Mouse (Mus musculus): ENCODE data around the gene Tulp1. TPM values are rescaled to one million over a fixed set of nuclear protein-coding genes. Genes with fewer than 3 reads are reported as not detected.
"Not testable (repeated sequence)": the region's sequence is repeated elsewhere in the genome, so short reads cannot be mapped to it uniquely, and the experiment has no call there.

Tulp1 gene
- total RNA-seq, 2 experiments from 2014 or later = not detected

DNA sequence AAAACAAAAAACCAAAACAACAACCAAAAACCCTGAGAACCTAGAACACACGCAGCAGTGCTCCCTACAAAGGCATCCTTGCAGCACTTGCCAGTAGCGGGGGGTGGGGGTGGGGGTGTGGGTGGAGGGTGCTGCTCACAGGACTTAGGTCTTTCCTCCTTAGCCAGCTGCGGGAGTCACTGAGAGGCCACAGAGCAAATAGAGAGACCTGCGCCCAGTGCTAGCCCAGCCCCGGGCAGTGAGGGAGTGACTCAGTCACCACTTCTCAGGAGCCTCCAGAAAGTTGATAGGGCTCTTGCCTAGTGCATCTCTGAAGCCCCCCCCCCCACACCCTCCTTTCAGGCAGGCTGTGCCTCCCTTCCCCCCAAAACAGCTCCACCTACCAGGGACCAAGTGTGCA lies 4.0 kb upstream of the Tulp1 start:
- no peak for DNase-seq

DNA sequence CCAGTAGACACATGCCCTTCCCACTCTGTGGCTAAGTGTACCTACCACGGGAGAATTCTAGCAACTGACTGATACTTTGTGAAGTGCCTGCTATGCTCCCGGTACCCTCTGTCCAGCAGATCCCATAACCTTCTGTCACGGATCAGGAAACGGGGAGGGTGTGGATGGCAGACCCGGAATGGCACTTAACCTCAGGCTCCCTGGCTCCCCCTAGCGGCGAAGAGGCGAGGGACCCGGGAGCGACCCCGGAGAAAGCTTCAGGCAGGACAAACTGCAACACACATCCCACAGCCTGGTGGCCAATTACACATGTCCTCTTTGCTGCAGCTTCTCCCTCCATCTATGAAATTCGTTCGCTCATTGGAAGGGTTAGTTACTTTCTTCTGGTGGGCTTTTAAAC lies 3.4 kb upstream of the Tulp1 start:
- peak; percentile 73 to 92 for DNase-seq

DNA sequence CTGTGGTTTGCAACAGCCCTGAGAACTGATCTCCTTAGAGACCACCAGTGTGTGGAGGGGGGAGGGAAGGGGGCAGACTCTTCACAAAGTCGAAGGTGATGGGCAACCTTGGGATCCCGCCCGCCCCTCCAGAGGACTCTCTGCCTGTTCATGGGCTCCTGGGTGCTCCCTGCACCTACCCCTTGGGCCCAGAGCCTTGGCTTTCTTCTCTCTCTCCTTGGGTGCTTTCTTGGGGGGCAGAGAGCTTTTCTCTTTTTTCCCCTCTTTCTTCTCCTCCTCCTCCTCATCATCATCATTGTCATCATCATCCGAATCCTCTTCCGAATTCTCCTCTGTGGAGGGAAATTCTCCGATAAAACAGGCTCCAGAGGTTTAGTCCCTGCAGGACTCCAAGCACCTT lies 1.5 kb downstream of the Tulp1 start:
- no peak for DNase-seq

DNA sequence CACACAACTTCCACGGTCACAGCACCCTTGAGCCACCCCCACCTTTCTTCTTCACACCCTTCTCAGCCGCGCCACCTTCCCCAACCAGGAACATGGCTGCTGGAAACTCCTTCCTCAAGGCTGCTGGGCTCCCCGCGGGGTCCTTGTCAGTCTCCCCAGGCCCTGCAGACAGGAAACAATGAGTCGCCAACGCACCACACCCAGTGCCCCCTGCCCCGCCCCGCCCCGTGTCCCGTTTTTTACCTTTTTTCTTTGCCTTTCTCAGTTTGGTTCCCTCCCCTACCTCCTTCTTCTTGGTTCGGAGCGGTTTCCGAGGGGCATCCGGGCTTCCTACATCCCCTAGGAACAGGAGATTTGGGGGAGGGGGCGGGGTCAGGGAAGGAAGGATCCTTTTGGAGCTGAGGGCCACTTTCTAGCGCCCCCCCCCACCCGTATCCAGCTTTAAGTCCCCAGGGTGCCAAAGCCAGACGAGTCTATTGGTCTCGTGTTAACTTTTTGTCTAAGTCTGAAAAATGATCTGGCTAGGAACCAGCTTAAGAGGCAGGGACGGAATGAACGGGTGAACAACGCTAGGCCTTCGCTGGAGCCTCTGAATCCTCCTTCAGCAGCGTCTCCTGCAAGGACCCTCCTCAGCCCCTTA lies 2.2 kb downstream of the Tulp1 start:
- no peak for DNase-seq

DNA sequence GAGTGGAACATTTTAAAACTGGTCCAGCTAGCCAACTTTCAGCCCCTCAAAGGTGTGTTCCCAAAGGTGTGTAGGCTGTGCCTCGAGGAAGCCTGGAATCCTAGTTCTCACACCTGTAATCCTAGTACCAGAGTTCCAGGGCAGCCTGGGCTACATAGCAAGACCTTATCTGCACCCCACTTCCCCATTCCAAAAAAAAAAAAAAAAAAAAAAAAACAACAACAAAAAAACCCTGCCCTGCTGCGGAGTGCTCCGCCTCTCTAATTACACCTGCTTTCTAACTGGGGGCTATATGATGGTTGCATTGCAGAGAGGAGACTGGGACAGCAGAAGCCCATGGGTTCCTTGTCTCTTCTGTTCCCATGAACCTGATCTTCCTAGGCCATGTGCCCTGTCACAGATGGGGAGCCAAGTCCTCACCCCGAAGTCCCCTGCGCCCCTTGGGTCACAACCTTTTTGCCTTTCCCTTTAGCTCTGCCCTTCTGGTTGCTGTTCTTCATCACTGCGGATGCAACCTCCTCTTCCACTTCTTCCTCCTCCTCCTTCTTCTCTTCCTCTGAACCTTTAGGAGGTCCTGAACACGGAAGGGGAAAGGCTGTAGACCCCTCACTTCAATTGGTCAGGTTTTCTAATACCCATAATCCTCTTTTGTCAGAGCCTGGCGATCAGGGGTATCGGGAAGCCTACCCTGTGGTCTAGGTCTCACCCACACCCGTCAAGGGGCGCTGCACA lies 2.9 kb downstream of the Tulp1 start:
- no peak for DNase-seq

DNA sequence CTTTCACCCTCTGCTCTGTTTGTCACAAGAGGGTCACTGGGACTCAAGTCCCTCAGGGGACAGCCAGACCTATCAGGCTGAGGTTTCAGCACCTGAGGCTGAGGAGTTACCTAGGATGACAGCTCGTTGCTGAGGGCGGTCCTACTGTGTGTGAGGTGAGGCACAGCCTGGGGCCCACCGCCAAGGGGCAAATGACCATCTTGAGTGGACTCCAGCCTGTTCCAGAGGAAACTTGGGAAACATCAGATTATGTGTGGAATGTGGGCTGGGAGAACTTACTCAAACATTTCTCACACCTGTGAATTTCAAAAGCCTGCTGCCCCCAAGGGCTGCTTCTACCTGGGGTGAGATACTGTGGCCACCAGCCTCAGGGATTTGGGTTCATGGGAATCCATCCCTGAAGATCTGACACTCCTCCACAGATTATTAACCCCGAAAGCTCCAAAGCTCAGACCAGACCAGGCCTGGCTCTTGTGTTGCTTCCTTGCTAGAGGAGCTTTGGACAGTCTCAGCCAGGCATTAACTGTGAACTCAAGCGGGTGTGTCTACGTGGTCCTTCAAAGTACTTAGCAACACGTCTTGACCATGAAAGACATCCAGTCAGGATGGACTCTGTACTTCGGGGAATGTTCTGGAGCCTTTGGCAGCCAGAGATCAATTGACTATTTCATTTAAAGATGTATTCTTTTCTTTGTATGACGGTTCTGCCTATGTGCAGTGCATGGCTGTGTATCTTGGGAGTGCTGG lies 4.3 kb downstream of the Tulp1 start:
- DNase-seq = no peak

DNA sequence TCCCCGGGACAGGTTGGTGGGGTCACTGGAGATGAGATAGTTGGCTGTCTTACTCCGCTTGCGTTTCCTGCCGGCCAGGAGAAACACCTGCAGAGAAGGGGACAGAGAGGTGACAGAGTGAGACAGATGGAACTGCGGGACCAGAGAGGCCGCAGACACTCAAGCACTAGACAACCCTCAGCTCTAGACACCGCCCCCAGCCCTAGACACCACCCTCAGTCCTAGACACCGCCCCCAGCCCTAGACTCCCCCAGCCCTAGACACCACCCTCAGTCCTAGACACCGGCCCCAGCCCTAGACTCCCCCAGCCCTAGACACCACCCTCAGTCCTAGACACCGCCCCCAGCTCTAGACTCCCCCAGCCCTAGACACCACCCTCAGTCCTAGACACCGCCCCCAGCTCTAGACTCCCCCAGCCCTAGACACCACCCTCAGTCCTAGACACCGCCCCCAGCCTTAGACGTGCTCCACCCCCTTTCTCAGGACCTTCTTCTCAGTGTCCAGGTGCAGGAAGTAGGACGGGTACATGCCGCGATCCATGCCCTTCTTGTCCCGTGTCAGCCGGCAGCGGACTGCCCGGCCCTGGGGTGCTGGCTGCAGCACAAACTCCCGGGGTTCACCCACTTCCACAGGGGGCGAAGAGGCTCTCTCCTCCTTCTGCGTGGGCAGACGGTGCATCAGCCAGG lies 6.3 kb downstream of the Tulp1 start:
- DNase-seq = not testable (repeated sequence)

DNA sequence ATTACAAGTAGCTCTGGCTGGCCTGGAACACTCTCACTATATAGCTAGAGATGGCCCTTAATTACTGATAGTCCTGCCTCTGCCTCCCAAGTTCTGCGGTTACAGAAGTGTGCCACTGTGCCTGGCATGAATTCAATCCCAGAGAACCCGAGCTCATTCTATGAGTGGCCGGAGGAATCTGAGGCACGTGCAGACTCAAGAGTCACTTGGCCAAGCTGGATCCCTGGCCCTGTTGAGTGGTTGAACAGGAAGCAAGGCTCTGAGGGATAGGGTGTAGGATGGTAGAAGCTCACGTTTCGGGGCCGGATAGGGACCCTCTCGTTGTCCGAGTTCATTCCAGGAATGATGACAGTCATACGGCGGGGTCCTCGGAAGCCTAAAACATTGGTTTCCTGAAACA lies 9.2 kb downstream of the Tulp1 start:
- DNase-seq = peak in 1 of 2 experiments; percentile 43

DNA sequence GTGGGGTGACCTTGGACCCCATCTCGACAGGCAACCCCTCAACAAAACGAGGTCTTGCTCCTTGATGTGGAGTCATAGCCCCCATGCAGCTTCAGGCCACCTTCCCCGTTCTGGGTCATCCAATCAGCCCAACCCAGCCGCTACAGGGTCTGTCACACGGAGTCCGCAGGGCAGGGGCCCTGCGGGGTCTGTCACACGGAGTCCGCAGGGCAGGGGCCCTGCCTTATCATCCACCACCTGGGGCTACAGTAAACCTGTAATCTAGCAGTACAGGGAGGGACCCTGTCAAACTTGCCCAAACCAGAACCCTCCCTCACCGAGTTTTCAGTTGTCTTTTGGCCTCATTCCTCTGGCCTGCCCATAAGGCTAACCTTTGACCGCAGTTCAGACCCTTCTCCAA lies 13.0 kb downstream of the Tulp1 start:
- DNase-seq = no peak

DNA sequence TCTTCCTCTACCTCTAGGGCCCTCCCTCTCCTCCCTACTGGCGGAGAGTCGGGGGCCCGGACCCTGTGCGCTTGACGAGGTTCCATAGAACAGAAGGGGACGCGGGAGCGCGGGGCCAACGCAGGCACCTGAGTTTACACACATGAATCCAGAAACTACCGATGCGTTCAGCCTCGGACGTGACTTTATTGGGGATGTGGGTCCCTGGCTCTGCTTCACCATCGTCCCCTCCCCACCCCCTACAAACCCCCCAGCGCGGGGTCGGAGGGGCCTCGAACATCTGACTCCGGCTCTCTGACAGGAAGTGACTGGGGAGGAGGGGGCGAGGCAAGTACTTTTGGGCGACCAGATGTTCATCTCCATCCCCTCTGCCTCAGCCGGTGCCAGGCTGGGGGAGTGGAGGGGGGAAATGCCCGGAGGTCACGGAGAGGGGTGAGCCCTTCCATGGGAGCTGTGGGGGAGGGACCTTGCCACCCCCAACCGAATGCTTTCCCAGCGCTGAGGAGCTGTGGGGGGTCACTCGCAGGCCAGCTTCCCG lies 13.6 kb downstream of the Tulp1 start:
- DNase-seq = no peak

DNA sequence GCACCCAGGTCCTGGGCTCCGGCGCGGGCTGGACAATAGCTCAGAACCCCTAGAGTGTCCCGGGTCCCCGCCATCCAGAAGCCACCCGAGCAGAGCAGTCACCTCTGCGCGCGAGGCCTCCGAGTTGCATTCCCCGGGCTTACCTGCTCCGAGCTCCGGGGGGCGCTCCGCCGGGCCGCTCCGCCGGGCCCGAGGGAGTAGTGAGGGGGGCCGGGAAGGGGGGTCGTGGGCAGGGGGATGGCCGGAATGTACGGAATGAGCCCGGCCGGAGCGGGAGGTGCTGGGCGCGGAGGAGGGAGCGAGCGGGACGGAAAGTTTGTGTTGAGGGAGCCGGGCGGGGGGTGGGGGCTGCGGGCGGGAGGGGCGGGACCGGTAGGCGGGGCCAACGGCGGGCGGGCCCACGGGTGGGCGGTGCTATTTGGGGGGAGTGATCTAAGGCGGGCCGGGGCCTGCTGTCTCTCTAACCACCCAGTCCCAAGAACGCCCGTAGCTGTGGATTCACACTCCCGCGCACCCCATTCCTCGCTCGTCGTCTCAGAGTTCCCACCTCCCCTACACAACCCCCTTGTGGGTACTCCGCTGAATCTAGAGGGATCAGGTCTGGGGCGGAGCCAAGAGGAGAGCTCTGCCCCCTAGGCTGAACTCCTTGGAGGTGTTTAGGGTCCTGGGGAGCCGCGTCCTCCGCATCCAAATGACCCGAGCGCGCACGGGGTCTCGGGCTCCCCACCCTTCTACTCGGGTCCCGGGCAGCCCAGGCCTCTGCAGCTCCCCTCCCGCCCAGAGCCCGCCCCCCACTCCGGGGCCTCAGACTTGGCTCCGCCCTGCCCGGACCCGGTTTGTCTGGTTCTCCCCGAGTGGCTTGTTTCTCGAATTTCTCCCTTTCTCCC lies 14.3 kb downstream of the Tulp1 start, which contains the start of gene Tead3:
Tead3 (minus strand) TSS at position 352 of the 887 bp plus-strand sequence.
- DNase-seq = peak; percentile 78 to 86

DNA sequence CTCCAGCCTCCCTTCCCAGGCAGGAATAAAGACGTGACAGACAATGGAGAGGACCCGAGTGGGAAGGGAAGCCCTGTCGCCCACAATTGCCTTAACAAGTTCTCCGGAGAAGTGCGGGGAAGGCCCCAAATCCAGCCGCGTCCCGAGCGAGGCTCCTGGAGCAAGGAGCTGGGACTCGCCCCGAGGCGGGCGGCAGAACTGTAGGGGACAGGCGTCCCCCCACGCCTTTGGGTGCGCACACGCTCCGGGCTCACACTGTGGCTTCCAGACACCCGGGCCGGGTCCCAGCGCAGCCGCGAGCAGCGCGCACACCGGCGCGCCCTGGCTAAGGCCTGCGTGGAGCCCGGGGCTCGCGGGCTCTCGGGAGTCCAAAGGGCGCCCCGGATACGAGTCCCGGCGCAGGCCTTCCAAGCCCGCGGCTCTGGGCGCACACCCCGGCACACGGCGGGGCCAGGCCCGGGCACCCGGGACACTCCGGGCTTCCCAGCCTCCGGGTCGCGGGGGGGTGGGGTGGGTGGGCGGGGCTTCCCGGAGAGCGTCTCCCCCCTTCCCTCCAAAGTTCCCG lies 15.0 kb downstream of the Tulp1 start:
- DNase-seq = peak in 1 of 2 experiments; percentile 59

DNA sequence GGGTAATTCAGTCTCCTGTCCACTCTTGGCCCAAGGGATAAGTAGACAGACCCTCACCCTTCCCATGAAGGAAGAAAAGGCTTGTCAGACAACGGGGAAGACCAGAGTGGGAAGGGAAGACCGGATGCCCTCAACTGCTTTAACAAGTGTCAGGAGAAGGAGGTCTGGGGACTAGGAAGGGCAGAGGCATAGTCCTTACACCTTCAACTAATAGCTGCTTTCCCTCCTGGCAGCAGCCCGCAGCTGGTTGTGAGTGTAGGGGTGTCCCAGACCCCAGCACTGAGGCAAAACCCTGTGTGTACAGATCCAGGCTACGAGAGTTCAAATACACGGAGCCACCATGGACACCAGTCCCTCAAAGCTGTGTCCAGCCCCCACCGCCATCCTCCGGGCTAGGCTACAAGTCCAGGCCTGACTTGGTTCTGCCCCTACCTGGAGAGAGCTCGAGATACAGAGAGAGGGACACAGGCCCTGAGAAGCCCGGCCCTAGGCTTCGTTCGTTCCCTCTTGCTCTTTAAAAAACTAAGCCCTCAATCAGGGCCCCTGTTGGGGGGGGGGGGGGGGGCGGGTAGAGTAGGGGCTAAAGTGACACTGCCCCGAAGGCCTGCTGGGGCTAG lies 15.7 kb downstream of the Tulp1 start:
- no peak for DNase-seq

DNA sequence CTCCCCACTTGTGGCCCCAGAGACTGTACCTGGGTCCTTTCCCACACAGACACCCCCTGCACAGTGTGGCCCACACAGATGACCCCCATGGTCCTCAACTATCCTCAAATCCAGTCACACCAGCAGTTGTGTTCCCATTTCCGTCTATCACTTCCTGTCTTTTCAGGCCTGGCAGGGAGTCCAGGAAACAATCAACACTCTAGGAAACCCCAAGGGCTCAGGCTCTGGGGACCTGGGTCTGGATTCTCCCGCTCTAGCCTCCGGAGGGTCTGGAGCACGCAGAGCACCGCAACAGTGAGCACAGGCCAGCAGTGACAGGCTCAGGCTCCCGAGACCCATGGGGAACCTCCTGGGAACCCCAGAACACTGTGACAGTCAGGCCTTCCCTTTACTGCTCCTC lies 16.8 kb downstream of the Tulp1 start:
- DNase-seq = peak; percentile 41 to 47

DNA sequence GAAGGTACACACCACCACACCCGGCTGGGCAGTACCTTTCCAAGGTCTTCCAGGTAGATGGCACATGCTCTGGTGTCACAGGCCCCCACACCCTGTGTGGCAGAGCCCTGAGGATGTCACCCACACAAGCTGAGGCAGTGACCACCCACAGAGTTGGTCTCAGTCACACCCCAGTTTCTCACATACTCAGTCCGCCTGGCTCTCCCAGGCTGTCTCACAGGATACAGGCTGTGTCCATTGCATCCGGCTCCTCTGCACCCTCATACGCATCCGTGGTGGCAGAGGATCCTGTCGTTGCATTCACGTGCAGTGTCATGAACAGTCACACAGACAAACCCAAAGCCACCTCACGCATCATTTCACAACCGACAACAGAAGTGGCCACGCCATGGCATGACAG lies 17.7 kb downstream of the Tulp1 start:
- no peak for DNase-seq

DNA sequence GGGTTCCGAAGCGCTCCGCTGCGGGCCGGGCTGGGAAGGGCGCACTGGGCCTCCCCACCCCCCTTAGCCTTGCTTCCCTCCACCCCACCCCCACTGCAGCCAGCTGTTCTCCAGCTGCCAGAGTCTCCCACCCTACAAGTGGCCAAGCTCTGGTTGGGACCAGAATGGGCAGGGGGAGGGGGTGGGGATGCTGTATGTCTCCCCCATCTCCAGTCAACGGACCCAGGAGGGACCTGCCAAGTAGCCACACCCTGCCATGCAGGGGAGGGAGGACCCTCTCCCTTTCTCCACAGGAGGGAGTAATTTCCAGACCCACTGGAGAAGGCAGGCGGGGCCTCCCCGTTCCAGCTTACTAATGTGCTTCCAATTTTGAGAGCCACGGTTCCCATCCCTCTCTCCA lies 19.1 kb downstream of the Tulp1 start:
- peak; percentile 44 to 59 for DNase-seq

DNA sequence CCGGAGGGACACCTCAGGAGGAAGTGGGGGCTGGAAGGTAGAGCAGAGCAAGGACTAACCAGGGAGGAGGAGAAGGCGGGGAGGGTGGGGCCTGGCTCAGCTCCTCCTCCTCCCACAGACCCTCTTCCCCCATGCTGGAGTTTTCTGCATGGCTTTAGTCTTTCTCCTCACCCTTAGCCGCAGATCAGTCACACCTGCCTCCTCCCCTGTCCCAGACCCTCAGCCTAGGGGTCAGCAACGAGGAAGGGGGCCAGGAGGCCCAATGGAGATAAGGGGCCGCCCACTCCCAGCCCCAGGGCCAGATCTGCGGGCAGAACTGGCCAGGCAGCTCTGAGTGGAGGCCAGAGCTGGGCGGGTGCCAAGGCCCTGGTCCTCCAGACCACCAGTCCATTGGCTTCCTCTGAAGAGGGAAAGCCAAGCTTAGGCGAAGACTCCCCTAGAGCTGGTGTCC lies 19.7 kb downstream of the Tulp1 start:
- no peak for DNase-seq

DNA sequence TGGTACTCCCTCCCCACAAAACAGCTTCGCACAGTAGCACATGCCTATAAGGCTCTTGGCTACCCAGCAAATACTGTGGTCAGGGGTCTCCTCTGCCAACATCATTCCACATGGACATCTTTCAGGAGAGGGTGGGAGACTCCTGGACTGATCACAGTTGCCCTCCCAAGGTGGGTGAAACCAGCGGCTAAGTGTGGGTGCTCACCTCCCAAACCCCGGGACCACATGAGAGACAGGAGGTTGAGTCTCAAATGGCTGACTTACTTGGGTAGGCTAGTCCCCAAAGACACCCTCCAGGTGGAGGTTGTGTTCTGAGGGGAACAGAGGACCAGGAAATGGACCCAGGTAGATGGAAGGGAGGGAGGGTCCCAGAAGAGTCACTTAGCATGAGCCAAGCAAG lies 20.4 kb downstream of the Tulp1 start:
- no peak for DNase-seq

DNA sequence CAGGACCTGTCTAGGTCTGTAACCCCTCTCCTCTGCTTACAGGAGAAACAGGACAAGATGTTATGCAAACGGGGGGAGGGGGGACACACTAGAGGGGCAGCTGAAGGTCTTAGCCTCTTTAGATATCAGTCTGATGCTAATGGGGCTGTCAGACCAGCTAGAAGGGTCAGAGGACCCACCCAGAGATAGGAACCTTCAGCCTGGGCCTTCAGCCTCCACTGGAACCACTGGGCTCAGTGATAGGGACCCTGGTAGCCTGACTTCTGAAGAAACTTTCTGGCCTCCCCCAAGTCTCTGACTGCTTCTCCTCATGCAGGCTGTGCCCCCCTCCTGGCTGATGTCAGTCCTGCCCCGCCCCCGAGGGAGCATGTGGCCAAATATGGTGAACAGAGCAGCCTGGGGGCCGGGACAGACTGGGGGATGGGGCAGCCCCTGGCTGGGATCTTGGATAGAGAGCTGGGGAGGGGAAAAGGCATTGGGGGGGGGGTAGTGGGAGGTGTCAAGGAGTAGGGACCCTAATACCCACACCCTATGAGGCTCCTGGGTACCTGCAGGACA lies 20.9 kb downstream of the Tulp1 start:
- peak in 1 of 2 experiments; percentile 39 for DNase-seq

DNA sequence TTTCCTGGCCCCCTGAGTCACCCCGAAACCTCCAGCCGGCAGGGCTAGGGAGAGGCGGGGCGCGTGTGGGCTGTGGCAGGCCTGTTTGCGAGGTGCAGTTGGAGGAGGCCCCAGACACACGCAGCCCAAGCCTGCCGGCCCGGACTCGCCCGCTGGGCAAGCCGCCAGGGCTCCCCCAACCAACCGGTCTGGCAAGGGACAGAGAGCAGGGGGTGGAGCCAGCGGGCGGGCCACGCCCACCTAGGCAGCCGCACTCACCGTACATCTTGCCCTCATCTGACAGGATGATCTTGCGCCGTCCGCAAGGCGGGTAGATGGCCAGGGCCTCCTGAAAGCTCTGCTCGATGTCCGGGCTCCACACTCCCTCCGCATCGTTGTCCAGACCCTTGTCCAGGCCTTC lies 23.9 kb downstream of the Tulp1 start:
- peak; percentile 78 to 80 for DNase-seq
